Mouse (Mus musculus): ENCODE data around the gene Syf2. TPM values are rescaled to one million over a fixed set of nuclear protein-coding genes. Genes with fewer than 3 reads are reported as not detected.
"Not testable (repeated sequence)": the region's sequence is repeated elsewhere in the genome, so short reads cannot be mapped to it uniquely, and the experiment has no call there.

The Syf2 gene
- 70.0 and 71.5 TPM in 2 replicates for polyA plus RNA-seq (2016; fragmentation: Nextera tagmentation; extraction: Ambion mirVana)

DNA sequence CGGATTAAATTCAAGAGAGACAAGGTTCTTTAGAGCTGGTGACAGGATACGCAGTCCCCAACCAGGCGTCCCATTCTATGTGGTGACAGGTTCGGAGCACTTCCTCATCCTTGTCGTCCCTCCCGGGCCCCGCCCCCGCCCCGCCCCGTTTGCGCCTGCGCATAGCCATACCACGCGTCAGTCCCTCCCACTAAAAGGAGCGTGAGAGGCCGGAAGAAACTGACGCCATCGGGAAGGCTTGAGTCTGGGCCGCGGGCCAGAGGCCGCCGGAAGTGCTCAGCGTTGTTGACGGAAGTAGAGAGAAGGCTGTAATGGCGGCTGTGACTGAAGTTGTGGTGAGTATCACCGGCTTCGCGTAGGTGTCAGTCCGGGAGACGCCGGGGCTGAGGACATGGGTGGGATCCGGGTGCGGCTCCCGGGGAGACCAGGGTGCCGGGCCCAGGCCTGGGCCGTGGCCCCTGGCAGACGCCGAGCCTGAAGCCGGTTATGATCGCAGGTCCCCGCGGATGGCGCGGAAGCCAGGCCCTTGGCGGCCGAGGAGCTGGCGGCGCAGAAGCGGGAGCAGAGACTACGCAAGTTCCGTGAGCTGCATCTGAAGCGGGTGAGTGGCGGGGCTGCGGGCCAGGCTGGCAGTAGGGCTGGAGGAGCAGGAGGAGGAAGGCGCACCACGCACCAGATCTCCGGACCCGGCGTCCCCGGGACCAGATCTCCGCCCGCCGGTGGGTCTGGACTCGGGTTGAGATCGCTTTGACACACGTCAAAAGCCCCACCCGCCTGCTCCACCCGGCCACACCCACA is at the start of gene Syf2:
TSS of gene Syf2 (plus strand) at position 215 of the 798 bp plus-strand sequence.
- WGBS = under 1% methylated on average over 68 of the region's 68 CpGs
- Histone ChIP-seq H3K4me3 (peak within 1 kb of the TSS; percentile 80), H3K9me3 (replicated peaks) (no peaks in the 10 kb centered on the region), H3K27me3 (ENCODE audit: low read depth, poor library complexity, severe bottlenecking) (no peaks in the 10 kb centered on the region), H3K4me1 (peaks cover 22% of the 10 kb centered on the region), H3K27ac (replicated peaks) (peak within 1 kb of the TSS; percentile 85), H3K36me3 (peaks cover 71% of the 10 kb centered on the region)
- peak; percentile 97 for DNase-seq (ENCODE audit: low spot score)

DNA sequence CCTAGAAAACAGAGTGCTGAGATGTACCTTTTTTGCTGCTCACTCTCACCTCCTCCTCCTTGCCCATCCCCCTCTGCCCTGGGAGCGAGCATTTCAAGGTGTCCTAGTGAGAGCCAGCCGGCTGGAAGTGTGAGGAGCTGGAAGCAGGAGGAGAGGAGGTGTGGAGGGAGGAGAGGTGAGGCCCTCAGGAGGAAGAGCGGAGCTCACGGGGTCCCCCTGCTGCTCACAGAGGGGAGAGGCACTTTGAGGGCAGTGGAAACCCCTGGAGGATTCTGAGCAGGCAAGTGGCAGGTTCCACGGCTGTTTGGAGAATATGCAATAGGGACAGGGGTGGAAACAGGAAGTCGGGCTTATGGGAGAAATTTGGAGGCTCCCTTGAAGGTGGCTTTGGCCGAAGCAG is 47.4 kb upstream of the Syf2 start:
- DNase-seq (ENCODE audit: low spot score) = peak; percentile 26
- Histone ChIP-seq H3K4me3 (no peak overlapping the region), H3K27me3 (ENCODE audit: low read depth, poor library complexity, severe bottlenecking) (no peaks in the 10 kb centered on the region), H3K9me3 (replicated peaks) (no peaks in the 10 kb centered on the region), H3K4me1 (peaks cover 8% of the 10 kb centered on the region), H3K36me3 (no peaks in the 10 kb centered on the region), H3K27ac (replicated peaks) (no peak overlapping the region)
- WGBS = 36% methylated on average over 7 of the region's 7 CpGs

DNA sequence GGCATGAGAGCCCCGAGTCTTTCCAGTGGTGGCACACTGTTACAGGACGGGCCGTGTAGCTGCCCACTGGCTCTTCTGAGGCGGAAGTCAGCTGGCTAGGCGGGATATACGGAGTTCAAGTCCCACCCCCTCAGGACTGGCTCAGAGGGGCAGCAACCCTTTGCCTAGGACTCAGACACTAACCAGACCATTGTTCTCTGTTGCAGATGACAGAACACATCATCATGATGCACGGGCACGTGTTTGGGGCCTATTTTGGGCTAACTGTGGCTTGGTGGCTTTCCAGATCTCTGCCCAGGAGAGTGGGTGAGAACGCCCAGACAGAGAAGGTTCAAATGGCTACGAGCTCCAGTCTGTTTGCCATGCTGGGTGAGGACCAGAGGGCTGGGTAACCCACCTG is 46.9 kb upstream of the Syf2 start:
- H3K4me1 ChIP-seq = peaks cover 8% of the 10 kb centered on the region
- no peaks in the 10 kb centered on the region for H3K27me3 ChIP-seq (ENCODE audit: low read depth, poor library complexity, severe bottlenecking)
- no peaks in the 10 kb centered on the region for H3K9me3 ChIP-seq (replicated peaks)
- no peak for DNase-seq (ENCODE audit: low spot score)
- no peak overlapping the region for H3K4me3 ChIP-seq
- no peak overlapping the region for H3K27ac ChIP-seq (replicated peaks)
- H3K36me3 ChIP-seq = no peaks in the 10 kb centered on the region
- 87% methylated on average over 10 of the region's 10 CpGs for WGBS

DNA sequence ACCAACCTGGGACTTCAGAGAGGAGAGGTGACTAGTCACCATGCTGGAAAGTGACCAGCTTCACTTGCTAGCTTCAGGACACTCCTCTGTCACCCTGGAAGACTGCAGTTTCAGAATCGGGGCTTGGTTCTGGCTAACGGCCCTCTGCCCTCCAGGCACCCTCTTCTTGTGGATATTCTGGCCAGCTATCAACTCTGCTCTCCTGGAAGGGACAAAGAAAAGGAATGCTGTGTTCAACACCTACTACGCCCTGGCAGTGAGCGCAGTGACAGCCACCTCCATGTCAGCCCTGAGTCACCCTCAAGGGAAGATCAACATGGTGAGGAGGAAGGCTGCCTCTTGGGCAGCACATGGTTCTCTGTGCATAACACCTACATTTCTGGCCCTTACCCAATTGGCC is 46.3 kb upstream of the Syf2 start:
- H3K9me3 ChIP-seq (replicated peaks) = no peaks in the 10 kb centered on the region
- H3K27me3 ChIP-seq (ENCODE audit: low read depth, poor library complexity, severe bottlenecking) = no peaks in the 10 kb centered on the region
- H3K4me1 ChIP-seq = peaks cover 6% of the 10 kb centered on the region
- DNase-seq (ENCODE audit: low spot score) = no peak
- H3K27ac ChIP-seq (replicated peaks) = no peak overlapping the region
- no peaks in the 10 kb centered on the region for H3K36me3 ChIP-seq
- WGBS = 91% methylated on average over 4 of the region's 4 CpGs
- H3K4me3 ChIP-seq = no peak overlapping the region

DNA sequence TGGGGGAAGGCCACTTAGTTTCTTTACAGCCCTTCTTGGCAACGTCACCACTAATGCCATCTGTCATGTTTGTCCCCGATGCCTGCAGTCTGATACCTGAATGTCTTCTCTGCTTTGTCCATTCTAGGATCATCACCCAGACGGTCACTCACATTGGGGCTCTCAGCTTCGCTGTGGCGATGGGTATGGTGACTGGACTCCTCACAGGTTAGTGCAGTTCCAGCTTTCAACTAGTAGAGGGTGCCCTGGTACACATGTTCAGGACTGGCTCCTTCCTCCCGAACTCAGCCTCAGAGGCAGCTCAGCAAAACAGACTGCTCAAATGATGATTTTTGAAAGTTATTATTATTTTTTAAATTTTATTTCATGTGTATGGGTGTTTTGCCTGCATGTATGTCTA is 38.6 kb upstream of the Syf2 start:
- no peak overlapping the region for H3K4me3 ChIP-seq
- H3K9me3 ChIP-seq (replicated peaks) = no peaks in the 10 kb centered on the region
- 86% methylated on average over 6 of the region's 6 CpGs for WGBS
- H3K36me3 ChIP-seq = peaks cover 18% of the 10 kb centered on the region
- H3K4me1 ChIP-seq = peaks cover 6% of the 10 kb centered on the region
- no peak for DNase-seq (ENCODE audit: low spot score)
- H3K27ac ChIP-seq (replicated peaks) = no peak overlapping the region
- no peaks in the 10 kb centered on the region for H3K27me3 ChIP-seq (ENCODE audit: low read depth, poor library complexity, severe bottlenecking)

DNA sequence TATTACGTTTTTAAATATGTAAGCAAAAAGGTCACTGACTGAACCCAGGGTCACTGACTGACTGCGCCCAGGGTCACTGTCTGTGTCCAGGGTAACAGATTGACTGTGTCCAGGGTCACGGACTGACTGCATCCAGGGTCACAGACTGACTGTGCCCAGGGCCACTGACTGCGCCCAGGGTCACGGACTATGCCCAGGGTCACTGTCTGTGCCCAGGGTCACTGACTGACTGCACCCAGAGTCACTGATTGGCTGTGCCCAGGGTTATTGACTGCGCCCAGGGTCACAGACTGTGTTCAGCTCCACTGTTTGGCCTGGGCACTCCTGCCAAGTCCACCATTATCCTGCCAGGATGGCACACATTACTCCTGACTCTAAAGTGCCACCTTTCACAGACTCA is 33.4 kb upstream of the Syf2 start:
- Histone ChIP-seq H3K27ac (replicated peaks) (no peak overlapping the region), H3K27me3 (ENCODE audit: low read depth, poor library complexity, severe bottlenecking) (no peaks in the 10 kb centered on the region), H3K4me1 (peaks cover 6% of the 10 kb centered on the region), H3K36me3 (peaks cover 68% of the 10 kb centered on the region), H3K4me3 (no peak overlapping the region), H3K9me3 (replicated peaks) (no peaks in the 10 kb centered on the region)
- 83% methylated on average over 6 of the region's 6 CpGs for WGBS
- no peak for DNase-seq (ENCODE audit: low spot score)

DNA sequence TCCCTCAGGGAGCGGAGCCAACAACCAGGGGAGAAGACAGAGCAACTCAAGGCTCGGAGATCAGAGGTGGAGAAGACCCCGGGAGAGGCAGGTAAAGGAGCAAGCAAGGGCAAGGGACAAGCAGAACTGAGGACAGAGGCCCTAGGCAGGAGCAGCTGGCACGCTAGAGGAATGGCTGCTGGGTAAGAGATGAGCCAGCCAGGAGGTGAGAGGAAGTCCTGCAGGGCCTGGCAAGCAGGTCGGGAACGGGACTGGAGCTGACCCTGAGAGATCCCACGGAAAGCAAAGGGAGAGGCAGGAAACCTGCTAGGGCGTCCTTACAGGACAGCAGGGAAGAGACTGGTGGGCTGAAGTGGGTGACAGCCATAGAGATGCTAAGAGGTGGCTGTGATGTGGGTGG is 29.6 kb upstream of the Syf2 start:
- H3K4me3 ChIP-seq = no peak overlapping the region
- H3K27ac ChIP-seq (replicated peaks) = no peak overlapping the region
- no peaks in the 10 kb centered on the region for H3K9me3 ChIP-seq (replicated peaks)
- WGBS = 89% methylated on average over 8 of the region's 8 CpGs
- no peak for DNase-seq (ENCODE audit: low spot score)
- no peaks in the 10 kb centered on the region for H3K27me3 ChIP-seq (ENCODE audit: low read depth, poor library complexity, severe bottlenecking)
- peaks cover 99% of the 10 kb centered on the region for H3K36me3 ChIP-seq
- H3K4me1 ChIP-seq = no peaks in the 10 kb centered on the region

DNA sequence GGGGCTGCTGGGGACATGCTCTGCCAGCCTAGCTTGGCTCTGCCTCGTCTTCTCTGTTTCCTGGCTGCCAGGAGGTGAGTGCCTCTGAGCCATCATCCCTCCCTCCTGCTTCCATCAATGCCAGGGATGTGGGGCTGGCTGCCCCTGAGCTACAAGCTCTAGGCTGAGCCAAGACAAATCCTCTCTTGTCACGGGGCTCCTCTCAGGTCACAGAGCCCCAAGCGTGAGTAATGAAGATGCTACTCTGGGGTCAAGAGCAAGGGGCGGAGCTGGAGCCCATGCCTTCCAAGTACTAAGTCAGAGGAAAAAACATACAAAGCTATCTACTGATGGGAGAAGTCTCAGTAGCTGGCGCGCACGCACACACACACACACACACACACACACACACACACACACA is 27.7 kb upstream of the Syf2 start:
- H3K9me3 ChIP-seq (replicated peaks) = no peaks in the 10 kb centered on the region
- peaks cover 99% of the 10 kb centered on the region for H3K36me3 ChIP-seq
- H3K27ac ChIP-seq (replicated peaks) = no peak overlapping the region
- H3K4me3 ChIP-seq = no peak overlapping the region
- H3K27me3 ChIP-seq (ENCODE audit: low read depth, poor library complexity, severe bottlenecking) = no peaks in the 10 kb centered on the region
- 75% methylated on average over 7 of the region's 7 CpGs for WGBS
- no peak for DNase-seq (ENCODE audit: low spot score)
- no peaks in the 10 kb centered on the region for H3K4me1 ChIP-seq

DNA sequence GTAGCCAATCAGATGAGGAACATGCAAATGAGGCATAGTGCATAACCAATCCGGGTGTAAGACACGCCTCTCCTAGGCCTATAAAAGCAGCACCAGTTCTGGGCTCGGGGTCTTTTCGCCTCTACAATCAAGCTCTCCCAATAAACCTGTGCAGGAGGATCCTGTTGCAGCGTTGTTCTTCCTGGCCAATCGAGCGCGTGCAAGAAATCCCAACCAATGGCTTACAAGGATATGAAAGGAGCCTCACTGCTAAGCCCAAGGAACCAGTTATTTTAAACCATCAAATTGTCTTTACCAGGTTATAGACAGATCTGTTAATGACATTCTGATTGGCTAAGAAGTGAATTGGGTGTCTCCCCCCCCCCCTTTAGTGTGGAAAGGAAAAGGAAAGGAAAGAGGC is 19.3 kb upstream of the Syf2 start:
- H3K27ac ChIP-seq (replicated peaks); H3K4me3 ChIP-seq; H3K27me3 ChIP-seq (ENCODE audit: low read depth, poor library complexity, severe bottlenecking); DNase-seq (ENCODE audit: low spot score); H3K9me3 ChIP-seq (replicated peaks): not testable (repeated sequence)
- Histone ChIP-seq H3K4me1 (peaks cover 26% of the 10 kb centered on the region), H3K36me3 (peaks cover 60% of the 10 kb centered on the region)
- 92% methylated on average over 7 of the region's 8 CpGs for WGBS

DNA sequence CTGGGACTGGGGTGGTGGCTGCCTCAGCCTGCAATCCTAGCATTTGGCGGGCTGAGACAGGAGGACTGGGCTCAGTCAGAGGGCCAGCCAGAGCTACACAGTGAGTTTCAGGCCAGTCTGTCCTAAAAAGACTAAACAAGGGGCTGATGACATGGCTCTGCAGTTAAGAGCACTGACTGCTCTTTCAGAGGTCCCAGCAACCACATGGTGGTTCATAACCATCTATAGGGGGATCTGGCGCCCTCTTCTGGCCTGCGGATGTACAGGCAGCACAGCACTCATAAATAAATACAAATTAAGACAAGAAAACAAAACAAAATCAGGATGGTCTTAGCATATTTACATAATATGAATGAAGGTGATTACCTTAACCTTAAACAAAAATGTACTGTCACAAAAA is 17.3 kb upstream of the Syf2 start:
- Histone ChIP-seq H3K36me3 (peaks cover 40% of the 10 kb centered on the region), H3K27me3 (ENCODE audit: low read depth, poor library complexity, severe bottlenecking) (no peaks in the 10 kb centered on the region), H3K4me3 (peak overlapping the region; percentile 92), H3K27ac (replicated peaks) (0 out of 2 replicates have a peak overlapping the region, but pooled peaks have one; percentile 28), H3K4me1 (peaks cover 26% of the 10 kb centered on the region), H3K9me3 (replicated peaks) (peaks cover 5% of the 10 kb centered on the region; the same call in 1 of the 2 replicates)
- DNase-seq (ENCODE audit: low spot score) = peak; percentile 65
- WGBS = 26% methylated on average over 3 of the region's 3 CpGs

DNA sequence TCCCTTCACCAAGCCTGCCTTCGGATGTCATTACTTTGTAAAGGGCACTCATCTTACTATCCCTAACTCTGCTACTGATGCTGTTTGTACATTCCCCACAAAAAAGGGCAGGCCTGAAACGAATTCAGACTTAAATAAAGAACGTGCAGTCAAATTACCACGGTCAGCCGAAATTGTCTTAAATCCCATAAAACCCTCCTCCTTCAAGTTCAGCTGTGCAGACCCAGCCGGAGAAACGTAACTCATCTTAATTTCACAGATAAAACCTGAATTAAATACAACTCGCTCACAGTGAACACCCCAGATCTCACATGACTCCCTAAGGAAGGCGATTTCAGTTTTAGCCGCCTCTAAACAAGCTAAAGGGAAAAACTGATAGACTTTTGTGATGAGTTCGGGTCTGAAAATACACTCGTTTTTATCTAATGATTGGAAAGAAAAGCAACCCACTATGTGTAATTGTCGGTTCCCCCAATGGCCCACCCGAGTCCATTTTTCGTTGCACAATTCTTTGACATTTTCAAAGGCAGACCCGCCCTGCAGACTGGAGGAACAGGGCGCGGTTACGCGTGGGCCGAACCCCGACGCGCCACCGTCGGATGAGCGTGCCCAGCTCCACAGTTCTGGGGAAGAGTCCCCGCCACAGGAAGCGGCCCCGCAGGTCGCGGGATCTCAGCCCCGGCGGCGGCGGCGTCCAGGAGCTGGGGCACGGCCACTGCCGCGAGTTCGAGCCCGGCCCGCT is 16.4 kb upstream of the Syf2 start:
- 1% methylated on average over 43 of the region's 43 CpGs for WGBS
- peaks cover 5% of the 10 kb centered on the region; the same call in 1 of the 2 replicates for H3K9me3 ChIP-seq (replicated peaks)
- no peak for DNase-seq (ENCODE audit: low spot score)
- no peaks in the 10 kb centered on the region for H3K27me3 ChIP-seq (ENCODE audit: low read depth, poor library complexity, severe bottlenecking)
- peak overlapping the region; percentile 91 for H3K27ac ChIP-seq (replicated peaks)
- peaks cover 26% of the 10 kb centered on the region for H3K4me1 ChIP-seq
- H3K36me3 ChIP-seq = peaks cover 31% of the 10 kb centered on the region
- peak overlapping the region; percentile 92 for H3K4me3 ChIP-seq

DNA sequence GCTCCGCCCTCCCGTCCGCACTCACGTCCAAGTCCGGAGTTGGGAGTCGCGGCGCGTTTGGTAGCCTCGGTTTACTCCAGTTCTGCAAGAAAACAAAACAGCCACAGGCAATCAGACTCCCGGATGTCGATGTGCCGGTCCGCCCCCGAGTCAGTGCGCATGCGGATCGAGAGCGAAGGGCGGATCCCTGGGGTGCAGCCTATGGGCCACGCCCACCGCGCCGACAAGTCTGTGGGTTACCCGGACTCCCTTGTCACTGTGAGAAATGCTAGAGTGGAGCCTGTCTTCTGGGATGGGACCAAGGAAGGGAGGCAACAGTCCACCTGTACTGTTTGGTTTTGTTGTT is 15.9 kb upstream of the Syf2 start, which contains the start of gene Tmem50a:
TSS of gene Tmem50a (minus strand) at position 161 of the 346 bp plus-strand sequence.
- Histone ChIP-seq H3K36me3 (peaks cover 27% of the 10 kb centered on the region), H3K4me1 (peaks cover 26% of the 10 kb centered on the region), H3K27ac (replicated peaks) (peak within 1 kb of the TSS; percentile 91), H3K4me3 (peak within 1 kb of the TSS; percentile 92), H3K9me3 (replicated peaks) (peaks cover 5% of the 10 kb centered on the region; the same call in 1 of the 2 replicates), H3K27me3 (ENCODE audit: low read depth, poor library complexity, severe bottlenecking) (no peaks in the 10 kb centered on the region)
- under 1% methylated on average over 25 of the region's 25 CpGs for WGBS
- DNase-seq (ENCODE audit: low spot score) = peak; percentile 90

Measured in midbrain, embryonic 10.5 days (tissue).